Mouse (Mus musculus) embryonic stem cell, embryonic (primary cell): ENCODE measurements at regions not wholly inside any gene's neighbourhood (a gene's known extent, or its start where the extent isn't known, plus 50 kb on each side); places are given as distances from the start of the nearest gene placed in this dataset.

Source experiments
- CTCF ChIA-PET, 4 experiments: fragments of 300-600 bp in 2 of 4; fragments of 350-600 bp in 2 of 4; sonication (Branson Sonifier 250); formaldehyde crosslinking; loops; one replicate each; lab custom pipeline; 2022; ENCODE audit warnings: inconsistent platforms in 2 of 4; lab: Charles Lee
- POLR2A ChIA-PET, 4 experiments: fragments of 300-600 bp in 2 of 4; fragments of 350-600 bp in 2 of 4; sonication (Branson Sonifier 250); formaldehyde crosslinking; loops; one replicate each; lab custom pipeline; 2022; ENCODE audit warnings: antibody characterized with exemption in 4 of 4, inconsistent platforms in 1 of 4; lab: Charles Lee

DNA sequence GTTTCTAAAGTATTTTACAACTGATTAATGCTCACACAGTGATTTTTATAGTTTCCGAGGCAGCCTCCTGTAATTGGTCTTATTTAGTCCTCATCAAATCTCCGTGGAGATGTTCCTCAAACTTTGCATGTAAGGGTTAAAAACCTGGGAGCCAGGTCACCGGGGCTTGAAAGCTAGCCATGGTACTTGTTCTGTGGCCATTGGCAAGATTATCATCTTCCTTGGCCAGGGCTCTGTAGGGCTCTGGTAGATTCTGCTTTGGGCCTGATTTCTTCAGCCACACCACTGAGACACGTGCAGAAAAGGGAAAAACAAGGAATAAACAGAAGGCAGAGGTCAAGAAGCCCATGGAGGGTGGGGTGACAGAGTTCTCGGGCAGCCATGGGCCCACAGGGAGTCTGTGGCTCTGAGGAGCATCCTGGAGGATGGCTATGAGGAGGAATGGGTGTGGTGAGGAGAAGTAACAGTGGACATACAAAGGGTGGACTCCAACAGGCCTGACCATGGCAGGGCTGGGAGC lies 50.7 kb upstream of the Eps8l3 start:
- ChIA-PET CTCF (interaction anchor here in 1 of 4 experiments (0.9 kb wide), 1 partner anchor 322 kb away, joined by 3 read pairs; no protein-coding TSS in a partner anchor), POLR2A (no interaction called here)

GRCm38 (mm10) chr3:107825468-107825867 lies 51.6 kb upstream of the Eps8l3 start:
- ChIA-PET CTCF (interaction anchor here in 1 of 4 experiments (0.9 to 1.0 kb wide), 2 partner anchors 39 to 323 kb away, joined by 3 read pairs; no protein-coding TSS in a partner anchor), POLR2A (interaction anchor here in 1 of 4 experiments (0.6 kb wide), 1 partner anchor 289 kb away, joined by 3 read pairs; no protein-coding TSS in a partner anchor)

GRCm38 (mm10) chr3:107824378-107824777 lies 52.7 kb upstream of the Eps8l3 start:
- ChIA-PET POLR2A (interaction anchor here in 2 of 4 experiments (0.5 to 1.8 kb wide), 4 partner anchors 12 to 538 kb away, joined by 3 to 11 read pairs (median 6); no protein-coding TSS in a partner anchor), CTCF (no interaction called here)

GRCm38 (mm10) chr3:107823655-107824266 lies 53.3 kb upstream of the Eps8l3 start:
- CTCF ChIA-PET: no interaction called here

DNA sequence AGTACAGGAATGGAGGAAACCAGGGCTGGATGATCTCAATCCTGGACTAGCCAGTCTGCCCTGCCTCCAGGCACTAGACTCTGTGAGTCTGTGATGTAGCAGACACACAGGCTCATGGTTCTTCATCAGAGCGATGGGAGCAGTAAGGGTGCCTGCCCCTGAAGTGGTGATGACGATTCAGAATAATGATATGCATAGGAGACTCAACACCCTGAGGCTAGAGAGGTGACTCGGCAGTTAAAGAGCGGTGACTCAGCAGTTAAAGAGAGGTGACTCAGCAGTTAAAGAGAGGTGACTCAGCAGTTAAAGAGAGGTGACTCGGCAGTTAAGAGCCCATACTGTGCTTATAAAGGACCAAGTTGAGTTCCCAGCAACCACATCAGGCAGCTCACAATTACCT lies 53.9 kb upstream of the Eps8l3 start:
- CTCF ChIA-PET: no interaction called here

More at GRCm38 (mm10) chr3:107823655-107824266, 53.3 kb upstream of the Eps8l3 start:
- POLR2A ChIA-PET: interaction anchor here in 2 of 4 experiments (0.5 to 1.8 kb wide), 8 partner anchors 12 to 539 kb away, joined by 3 to 11 read pairs (median 4); partner anchors contain the start of genes Ahcyl1 (in 1 of the 2) and Gstm7 (in 1 of the 2)

DNA sequence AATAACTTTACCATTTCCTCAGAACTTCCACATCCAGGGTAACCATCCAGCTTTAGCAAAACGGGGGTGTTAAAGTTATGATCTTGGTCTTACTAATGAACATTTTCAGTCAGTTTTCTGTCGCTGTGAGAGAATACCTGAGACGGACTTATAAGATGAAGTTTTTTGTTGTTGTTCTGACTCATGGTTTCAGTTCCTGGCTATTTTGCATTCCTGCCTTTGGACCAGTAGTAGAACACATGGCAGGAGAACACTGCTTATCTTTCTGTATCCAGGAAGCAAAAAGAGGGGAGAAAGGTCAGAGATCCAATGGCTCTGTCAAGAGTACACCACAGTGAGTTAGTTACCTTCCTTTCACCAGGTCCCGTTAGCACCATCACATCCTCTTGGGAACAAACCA lies 54.5 kb upstream of the Eps8l3 start:
- ChIA-PET CTCF (no interaction called here), POLR2A (interaction anchor here in 1 of 4 experiments (1.5 kb wide), 1 partner anchor 19 kb away, joined by 5 read pairs; no protein-coding TSS in a partner anchor)

More for the DNA sequence above, 53.9 kb upstream of the Eps8l3 start:
- POLR2A ChIA-PET: interaction anchor here in 2 of 4 experiments (0.6 to 1.8 kb wide), 8 partner anchors 10 to 127 kb away, joined by 3 to 6 read pairs (median 3); partner anchors contain the start of genes Ahcyl1 (in 1 of the 2) and Gstm7 (in 1 of the 2)

DNA sequence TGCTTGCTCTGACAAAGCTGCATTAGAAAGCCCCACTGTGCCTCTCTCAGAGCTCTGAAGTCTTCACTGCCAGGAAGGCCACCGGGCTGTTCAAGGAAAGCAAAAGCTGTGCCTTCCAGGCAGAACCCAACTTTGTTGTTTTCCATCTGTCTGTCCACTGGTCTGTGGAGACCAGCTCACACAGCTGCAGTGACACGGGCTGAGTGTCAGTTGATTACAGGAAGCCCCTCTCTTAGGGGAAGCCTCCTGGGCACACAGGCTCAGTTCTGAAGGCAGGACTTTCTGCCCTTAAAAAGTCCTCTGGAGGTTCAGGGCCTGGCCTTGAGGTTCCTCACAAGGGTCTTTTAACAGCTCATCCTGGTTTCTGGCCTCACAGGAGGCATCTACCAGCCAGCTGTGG lies 55.1 kb upstream of the Eps8l3 start:
- CTCF ChIA-PET: no interaction called here
- POLR2A ChIA-PET: no interaction called here

GRCm38 (mm10) chr3:107819622-107820021 lies 57.4 kb upstream of the Eps8l3 start:
- POLR2A ChIA-PET: interaction anchor here in 1 of 4 experiments (1.1 kb wide), 1 partner anchor 18 kb away, joined by 3 read pairs; no protein-coding TSS in a partner anchor

GRCm38 (mm10) chr3:107818616-107819495 lies 58.2 kb upstream of the Eps8l3 start:
- POLR2A ChIA-PET: no interaction called here
- CTCF ChIA-PET: interaction anchor here in 1 of 4 experiments (0.7 kb wide), 1 partner anchor 825 kb away, joined by 3 read pairs; no protein-coding TSS in a partner anchor

More at GRCm38 (mm10) chr3:107819622-107820021, 57.4 kb upstream of the Eps8l3 start:
- CTCF ChIA-PET: no interaction called here

DNA sequence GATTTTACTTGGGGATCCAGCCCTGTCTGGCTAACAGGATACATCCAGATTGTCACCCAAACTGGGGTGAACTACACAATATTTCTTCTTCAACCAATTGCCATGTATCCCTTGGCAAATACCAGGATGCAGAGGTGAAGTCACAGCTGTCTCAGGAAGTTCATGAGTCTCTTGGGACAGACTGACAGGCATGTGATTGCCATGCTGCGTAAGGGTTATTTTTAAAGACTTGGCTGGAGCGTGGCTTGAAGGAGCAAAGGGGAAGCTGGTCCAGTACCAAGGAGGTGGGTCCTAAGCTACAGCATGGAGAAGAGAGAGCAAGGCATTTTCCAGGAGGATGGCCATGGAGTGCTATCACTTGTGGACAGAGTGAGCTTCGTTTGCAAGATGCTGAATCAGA lies 55.8 kb upstream of the Csf1 start:
- ChIA-PET CTCF (interaction anchor here in 1 of 4 experiments (0.6 kb wide), 1 partner anchor 68 kb away, joined by 3 read pairs; no protein-coding TSS in a partner anchor), POLR2A (interaction anchor here in 1 of 4 experiments (1.7 kb wide), 1 partner anchor 12 kb away, joined by 4 read pairs; no protein-coding TSS in a partner anchor)

- CTCF ChIA-PET: no interaction called here
- POLR2A ChIA-PET: no interaction called here
These were observed 54.0 kb upstream of the Csf1 start for GRCm38 (mm10) chr3:107814280-107814679.

GRCm38 (mm10) chr3:107812885-107813284 lies 52.6 kb upstream of the Csf1 start:
- CTCF ChIA-PET: interaction anchor here in 3 of 4 experiments (0.6 to 1.2 kb wide), 3 partner anchors 51 to 335 kb away, joined by 3 to 10 read pairs (median 5); no protein-coding TSS in a partner anchor
- POLR2A ChIA-PET: interaction anchor here in 1 of 4 experiments (0.7 to 1.5 kb wide), 3 partner anchors 16 to 115 kb away, joined by 3 to 4 read pairs (median 4); no protein-coding TSS in a partner anchor

- CTCF ChIA-PET: interaction anchor here in 3 of 4 experiments (0.6 to 1.3 kb wide), 4 partner anchors 9 to 127 kb away, joined by 3 to 5 read pairs (median 3); no protein-coding TSS in a partner anchor
- POLR2A ChIA-PET: interaction anchor here in 2 of 4 experiments (0.6 to 1.5 kb wide), 3 partner anchors 17 to 373 kb away, joined by 4 to 5 read pairs (median 4); no protein-coding TSS in a partner anchor
These were observed 52.1 kb upstream of the Csf1 start for GRCm38 (mm10) chr3:107812341-107812740.

DNA sequence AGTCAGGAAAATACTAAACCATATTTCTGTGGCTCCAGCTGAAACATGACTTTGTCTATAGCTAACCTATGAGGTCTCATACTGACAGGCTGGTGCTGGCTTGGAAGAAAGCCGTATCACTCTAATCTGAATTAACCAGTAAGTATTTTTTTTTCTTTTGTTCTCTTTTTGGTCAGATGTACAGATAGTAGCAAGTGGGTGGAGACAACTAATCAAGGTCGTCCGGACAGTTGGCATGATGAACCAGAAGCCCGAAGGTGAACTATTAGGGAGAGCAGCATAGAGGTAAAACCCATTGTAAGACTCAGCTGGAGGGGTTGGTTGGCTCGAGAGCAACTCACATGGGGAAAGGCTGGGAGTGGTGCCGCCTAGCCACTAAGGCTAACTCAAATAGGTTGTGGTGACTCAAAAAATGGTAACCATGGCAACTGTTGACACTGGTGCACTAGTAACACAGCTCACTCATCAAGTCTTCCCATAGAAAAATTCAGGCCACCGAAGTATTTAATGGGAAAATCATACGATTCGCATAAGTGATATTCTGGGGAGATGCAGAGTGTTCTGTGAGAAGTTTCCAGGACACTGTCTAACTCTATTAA lies 50.3 kb upstream of the Csf1 start:
- ChIA-PET CTCF (interaction anchor here in 2 of 4 experiments (0.5 to 1.3 kb wide), 2 partner anchors 119 to 205 kb away, joined by 3 read pairs; no protein-coding TSS in a partner anchor), POLR2A (interaction anchor here in 1 of 4 experiments (1.0 kb wide), 1 partner anchor 29 kb away, joined by 3 read pairs; no protein-coding TSS in a partner anchor)
